Mouse (Mus musculus) stomach, postnatal 0 days (tissue): Measurements from ENCODE around the gene Ing4.

Experiments
- CTCF ChIP-seq: IDR thresholded peaks from 2 replicates; pipeline ENCODE4 v1.5.1; 2016; ENCODE audit warnings: antibody characterized with exemption, low read depth, mild to moderate bottlenecking, moderate library complexity
- EP300 ChIP-seq: optimal IDR thresholded peaks from 2 replicates; pipeline ENCODE3; 2016; ENCODE audit warnings: antibody characterized with exemption

- TF ChIP-seq CTCF (no peak), EP300 (no peak)
These were observed 55.3 kb downstream of the Ing4 start for GRCm38 (mm10) chr6:125094843-125095242.
